Mouse (Mus musculus) heart, embryonic 14.5 days (tissue): ENCODE results near the gene Col19a1. TPM values are rescaled to one million over a fixed set of nuclear protein-coding genes. Genes with fewer than 3 reads are reported as not detected.

ENCODE experiments used
- ATAC-seq: fragments of 200-750 bp; cut with Nextera tagmentation; 2 replicates; pipeline ENCODE4 v1.8.0; 2017; ENCODE audit warnings: low read depth, moderate TSS enrichment; ENCODE audit not compliant: insufficient number of reproducible peaks, insufficient read depth, low FRiP score
- H3K27ac ChIP-seq, 2 experiments: fragments of 200-500 bp in 1 of 2; fragments of 300-500 bp in 1 of 2; sonication (generic) in 1 of 2; replicated peaks in 1 of 2; 2 replicates each; pipeline ENCODE4 v1.5.1; 2012 to 2014; ENCODE audit warnings: low read depth in 2 of 2, low read length in 2 of 2, control low read depth in 1 of 2, mild to moderate bottlenecking in 1 of 2, mixed read lengths in 1 of 2; ENCODE audit not compliant: control insufficient read depth in 1 of 2, insufficient read depth in 1 of 2
- H3K27me3 ChIP-seq: fragments of 300-500 bp; sonication (generic); 2 replicates; pipeline ENCODE4 v1.6.1; 2014; ENCODE audit warnings: mild to moderate bottlenecking, low read length, control low read depth; ENCODE audit not compliant: control insufficient read depth, insufficient read depth
- H3K36me3 ChIP-seq: fragments of 300-500 bp; sonication (generic); 2 replicates; pipeline ENCODE4 v1.6.1; 2014; ENCODE audit warnings: mild to moderate bottlenecking, control low read depth, low read length, mixed read lengths; ENCODE audit not compliant: control insufficient read depth, insufficient read depth
- H3K4me1 ChIP-seq, 2 experiments: fragments of 200-500 bp in 1 of 2; fragments of 300-500 bp in 1 of 2; sonication (generic) in 1 of 2; 2 replicates each; pipeline ENCODE4 v1.6.1; 2012 to 2014; ENCODE audit warnings: low read length in 2 of 2, control low read depth in 1 of 2, mixed read lengths in 1 of 2; ENCODE audit not compliant: control insufficient read depth in 2 of 2, insufficient read depth in 2 of 2
- H3K4me2 ChIP-seq: fragments of 300-500 bp; sonication (generic); 2 replicates; pipeline ENCODE4 v1.6.1; 2014; ENCODE audit warnings: mild to moderate bottlenecking, low read length
- H3K4me3 ChIP-seq, 2 experiments: fragments of 200-500 bp in 1 of 2; fragments of 300-500 bp in 1 of 2; sonication (generic) in 1 of 2; 2 replicates each; pipeline ENCODE4 v1.5.1; 2012 to 2014; ENCODE audit warnings: low read length in 2 of 2, mild to moderate bottlenecking in 2 of 2, control low read depth in 1 of 2, low read depth in 1 of 2, moderate library complexity in 1 of 2; ENCODE audit not compliant: control insufficient read depth in 1 of 2, insufficient read depth in 1 of 2
- H3K9ac ChIP-seq: fragments of 300-500 bp; sonication (generic); 2 replicates; pipeline ENCODE4 v1.6.1; 2014; ENCODE audit warnings: mild to moderate bottlenecking, low read length
- H3K9me3 ChIP-seq: fragments of 300-500 bp; sonication (generic); 2 replicates; pipeline ENCODE4 v1.6.1; 2016; ENCODE audit warnings: low read length, control low read depth; ENCODE audit not compliant: control insufficient read depth
- WGBS: fragments of 180-500 bp; shearing (Covaris S2); extraction: QIAGEN DNeasy Blood & Tissue Kit; methylation state at CpG from one replicate; pipeline ENCODE4 v1.1.7; 2014; 5-methylcytosine and 5-hydroxymethylcytosine counted together
- polyA plus RNA-seq: library from polyadenylated mRNA; unstranded; fragments of >200 nt; fragmentation: Nextera tagmentation; extraction: Ambion mirVana; gene quantifications from 2 replicates; pipeline ENCODE4 v1.2.1, GENCODE M21; 2014

Col19a1 gene
- polyA plus RNA-seq, 1 experiment from 2014 or later, result not detected

GRCm38 (mm10) chr1:24300700-24301099, 286.6 kb downstream of the Col19a1 start:
- Histone ChIP-seq H3K36me3 (no peaks in the 10 kb centered on the region), H3K4me3 (no peak overlapping the region), H3K9me3 (0 out of 2 replicates have a peak, but pooled peaks cover 3% of the 10 kb centered on the region), H3K27ac (no peak overlapping the region), H3K4me1 (no peaks in the 10 kb centered on the region), H3K4me2 (no peak overlapping the region), H3K9ac (no peak overlapping the region), H3K27me3 (no peaks in the 10 kb centered on the region)
- WGBS, result 81% methylated on average over 3 of the region's 3 CpGs
- no peak for ATAC-seq

GRCm38 (mm10) chr1:24294979-24295942, 292.0 kb downstream of the Col19a1 start:
- Histone ChIP-seq H3K4me3 (no peak overlapping the region), H3K9ac (no peak overlapping the region), H3K27ac (no peak overlapping the region), H3K9me3 (0 out of 2 replicates have a peak, but pooled peaks cover 3% of the 10 kb centered on the region), H3K36me3 (no peaks in the 10 kb centered on the region), H3K27me3 (no peaks in the 10 kb centered on the region), H3K4me2 (no peak overlapping the region), H3K4me1 (no peaks in the 10 kb centered on the region)
- 76% methylated on average over 7 of the region's 7 CpGs for WGBS
- no peak for ATAC-seq

GRCm38 (mm10) chr1:24292515-24292914, 294.8 kb downstream of the Col19a1 start:
- H3K27me3 ChIP-seq, result no peaks in the 10 kb centered on the region
- 0 out of 2 replicates have a peak, but pooled peaks cover 3% of the 10 kb centered on the region for H3K9me3 ChIP-seq
- H3K27ac ChIP-seq, result no peak overlapping the region
- H3K4me2 ChIP-seq, result no peak overlapping the region
- no peaks in the 10 kb centered on the region for H3K36me3 ChIP-seq
- no peaks in the 10 kb centered on the region for H3K4me1 ChIP-seq
- ATAC-seq, result no peak
- no peak overlapping the region for H3K9ac ChIP-seq
- 62% methylated on average over 2 of the region's 2 CpGs for WGBS
- H3K4me3 ChIP-seq, result no peak overlapping the region

- no peaks in the 10 kb centered on the region for H3K4me1 ChIP-seq
- H3K4me2 ChIP-seq, result no peak overlapping the region
- H3K36me3 ChIP-seq, result no peaks in the 10 kb centered on the region
- H3K27me3 ChIP-seq, result no peaks in the 10 kb centered on the region
- no peak overlapping the region for H3K4me3 ChIP-seq
- H3K9me3 ChIP-seq, result no peaks in the 10 kb centered on the region
- ATAC-seq, result no peak
- H3K27ac ChIP-seq, result no peak overlapping the region
- WGBS, result 67% methylated on average over 6 of the region's 6 CpGs
- no peak overlapping the region for H3K9ac ChIP-seq
Measured at GRCm38 (mm10) chr1:24286360-24286759, 300.9 kb downstream of the Col19a1 start.

- Histone ChIP-seq H3K4me1 (no peaks in the 10 kb centered on the region), H3K9me3 (no peaks in the 10 kb centered on the region), H3K36me3 (no peaks in the 10 kb centered on the region), H3K4me2 (no peak overlapping the region), H3K27ac (no peak overlapping the region), H3K9ac (no peak overlapping the region), H3K4me3 (no peak overlapping the region), H3K27me3 (no peaks in the 10 kb centered on the region)
- no peak for ATAC-seq
- WGBS, result 51% methylated on average over 3 of the region's 3 CpGs
Measured at GRCm38 (mm10) chr1:24267022-24267421, 320.2 kb downstream of the Col19a1 start.

GRCm38 (mm10) chr1:24261181-24261580, 326.1 kb downstream of the Col19a1 start:
- Histone ChIP-seq H3K36me3 (no peaks in the 10 kb centered on the region), H3K9me3 (no peaks in the 10 kb centered on the region), H3K4me1 (no peaks in the 10 kb centered on the region), H3K4me2 (no peak overlapping the region), H3K4me3 (no peak overlapping the region), H3K27me3 (no peaks in the 10 kb centered on the region), H3K27ac (no peak overlapping the region), H3K9ac (no peak overlapping the region)
- no peak for ATAC-seq

- no peak overlapping the region for H3K27ac ChIP-seq
- 72% methylated on average over 6 of the region's 6 CpGs for WGBS
- H3K4me3 ChIP-seq, result no peak overlapping the region
- H3K9ac ChIP-seq, result no peak overlapping the region
- no peak overlapping the region for H3K4me2 ChIP-seq
- H3K9me3 ChIP-seq, result no peaks in the 10 kb centered on the region
- no peaks in the 10 kb centered on the region for H3K27me3 ChIP-seq
- no peak for ATAC-seq
- no peaks in the 10 kb centered on the region for H3K36me3 ChIP-seq
- H3K4me1 ChIP-seq, result no peaks in the 10 kb centered on the region
Measured at GRCm38 (mm10) chr1:24259419-24259818, 327.9 kb downstream of the Col19a1 start.
